Mouse (Mus musculus): ENCODE results near the gene Chic1. TPM values are rescaled to one million over a fixed set of nuclear protein-coding genes. Genes with fewer than 3 reads are reported as not detected.

The Chic1 gene
- total RNA-seq, 4 experiments from 2014 or later, result 18.3 to 24.2 (median 23.2) TPM

GRCm38 (mm10) chrX:103427677-103428076 is 71.4 kb downstream of the Chic1 start:
- DNase-seq (ENCODE audit: low spot score in 2 of 2), result no peak

DNA sequence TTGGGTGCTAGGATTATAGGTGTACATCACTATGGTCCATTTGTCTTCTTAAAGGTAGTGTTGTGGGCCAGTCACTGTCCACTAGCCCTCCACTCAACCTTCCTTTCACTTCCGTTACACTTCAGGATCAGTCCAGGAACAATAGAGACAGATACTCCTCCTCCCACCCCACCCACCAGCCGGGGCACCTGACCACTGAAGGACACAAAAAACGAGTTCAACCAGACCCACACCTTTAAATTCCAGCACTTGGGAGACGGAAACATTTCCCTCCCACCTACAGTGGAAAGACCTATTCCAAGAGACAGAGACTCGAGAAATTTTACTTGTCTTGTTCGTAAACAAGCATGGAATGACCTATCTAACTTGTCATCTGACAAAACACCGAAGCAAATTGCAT is 76.0 kb downstream of the Chic1 start:
- DNase-seq (ENCODE audit: low spot score in 2 of 2), result no peak

DNA sequence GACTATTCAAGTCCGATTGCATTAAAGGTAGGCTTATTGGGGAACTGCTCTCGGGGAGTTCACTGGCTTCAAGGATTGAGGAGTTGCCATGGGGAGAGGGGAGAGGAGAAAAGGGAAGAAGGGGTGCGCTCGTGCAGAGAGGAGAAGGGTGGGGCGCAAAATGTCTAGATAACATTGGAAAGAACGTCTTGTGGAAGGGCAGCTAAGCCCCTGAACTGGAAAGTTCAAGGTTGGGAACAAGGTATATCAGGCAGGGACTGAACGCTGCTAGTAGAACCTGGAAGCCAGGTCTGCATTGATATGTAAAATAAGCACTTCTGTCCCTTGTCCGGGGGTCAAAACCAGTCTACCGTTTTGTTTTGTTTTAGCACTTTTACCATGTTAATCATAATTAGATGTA is 81.7 kb downstream of the Chic1 start:
- DNase-seq (ENCODE audit: low spot score in 2 of 2), result no peak

- DNase-seq (ENCODE audit: low spot score in 2 of 2), result no peak
These were observed 84.5 kb downstream of the Chic1 start for GRCm38 (mm10) chrX:103440803-103441202.

DNA sequence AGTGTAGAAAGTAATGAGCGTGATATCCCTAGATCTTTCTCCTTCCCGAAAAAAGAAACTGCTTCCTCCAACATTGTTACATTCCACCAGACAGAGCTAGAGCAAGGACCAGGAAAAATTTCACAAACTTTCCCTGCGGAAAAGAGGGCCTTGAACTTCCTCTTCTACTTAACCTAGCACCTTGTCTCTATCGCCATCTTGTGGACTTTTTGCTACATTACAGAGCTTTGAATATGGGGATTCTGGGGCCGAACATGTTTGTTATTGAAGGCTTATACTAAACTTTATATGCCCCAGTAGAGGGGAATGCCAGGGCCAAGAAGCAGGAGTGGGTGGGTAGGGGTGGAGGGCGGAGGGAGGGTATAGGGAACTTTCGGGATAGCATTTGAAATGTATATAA is 87.5 kb downstream of the Chic1 start:
- DNase-seq (ENCODE audit: low spot score in 2 of 2), result no peak

Other genes starting within 250 kb of the Chic1 start
- gene Nap1l2, start 169.8 kb upstream of the Chic1 start, total RNA-seq (2022), result 10 to 100 TPM; 75.0 to 94.8 (median 88.8) TPM
- gene Cdx4, start 35.1 kb upstream of the Chic1 start, total RNA-seq (2022), result not detected
- under 1 TPM in 1 of 4 experiments, not detected in 3; 0.83 TPM for gene Tsx, start 58.0 kb downstream of the Chic1 start, total RNA-seq (2022)
- gene Gm26992, start 65.5 kb downstream of the Chic1 start, total RNA-seq (2022), result 1 to 10 TPM in 1 of 4 experiments, not detected in 3; 1.4 TPM

Measured in layer of hippocampus, adult 8-10 months (tissue).